Mouse (Mus musculus): ENCODE data around the gene Chd9. TPM values are rescaled to one million over a fixed set of nuclear protein-coding genes. Genes with fewer than 3 reads are reported as not detected.

Chd9 gene
- polyA plus RNA-seq, 1 experiment from 2014 or later = 95.1 TPM

- Histone ChIP-seq H3K4me1 (no peaks in the 10 kb centered on the region), H3K36me3 (peaks cover 29% of the 10 kb centered on the region), H3K4me2 (no peak overlapping the region), H3K9me3 (no peaks in the 10 kb centered on the region), H3K4me3 (no peak overlapping the region), H3K27me3 (no peaks in the 10 kb centered on the region), H3K27ac (no peak overlapping the region), H3K9ac (no peak overlapping the region)
- ATAC-seq (ENCODE audit: insufficient number of reproducible peaks, insufficient read depth, low FRiP score, low TSS enrichment, low read depth) = no peak
- 59% methylated on average over 11 of the region's 11 CpGs for WGBS
Observed at GRCm38 (mm10) chr8:90932934-90933333, 104.8 kb downstream of the Chd9 start.

- no peak overlapping the region for H3K9ac ChIP-seq
- H3K27ac ChIP-seq = no peak overlapping the region
- H3K4me3 ChIP-seq = no peak overlapping the region
- H3K9me3 ChIP-seq = no peaks in the 10 kb centered on the region
- peaks cover 29% of the 10 kb centered on the region for H3K36me3 ChIP-seq
- WGBS = 84% methylated on average over 1 of the region's 1 CpGs
- no peaks in the 10 kb centered on the region for H3K27me3 ChIP-seq
- H3K4me1 ChIP-seq = no peaks in the 10 kb centered on the region
- ATAC-seq (ENCODE audit: insufficient number of reproducible peaks, insufficient read depth, low FRiP score, low TSS enrichment, low read depth) = no peak
- H3K4me2 ChIP-seq = no peak overlapping the region
Observed at GRCm38 (mm10) chr8:90934786-90935185, 106.6 kb downstream of the Chd9 start.

- peaks cover 29% of the 10 kb centered on the region for H3K36me3 ChIP-seq
Observed at GRCm38 (mm10) chr8:90936840-90937239, 108.7 kb downstream of the Chd9 start.

GRCm38 (mm10) chr8:90938352-90938930 is 110.3 kb downstream of the Chd9 start:
- Histone ChIP-seq H3K36me3 (peaks cover 16% of the 10 kb centered on the region), H3K9ac (no peak overlapping the region), H3K27me3 (no peaks in the 10 kb centered on the region), H3K27ac (no peak overlapping the region), H3K9me3 (no peaks in the 10 kb centered on the region), H3K4me2 (no peak overlapping the region), H3K4me1 (no peaks in the 10 kb centered on the region), H3K4me3 (no peak overlapping the region)
- 80% methylated on average over 4 of the region's 4 CpGs for WGBS
- ATAC-seq (ENCODE audit: insufficient number of reproducible peaks, insufficient read depth, low FRiP score, low TSS enrichment, low read depth) = no peak

More at GRCm38 (mm10) chr8:90936840-90937239, 108.7 kb downstream of the Chd9 start:
- Histone ChIP-seq H3K27me3 (no peaks in the 10 kb centered on the region), H3K4me3 (no peak overlapping the region), H3K4me1 (no peaks in the 10 kb centered on the region), H3K9me3 (no peaks in the 10 kb centered on the region), H3K4me2 (no peak overlapping the region), H3K27ac (no peak overlapping the region), H3K9ac (no peak overlapping the region)
- WGBS = 44% methylated on average over 1 of the region's 1 CpGs
- ATAC-seq (ENCODE audit: insufficient number of reproducible peaks, insufficient read depth, low FRiP score, low TSS enrichment, low read depth) = no peak

- Histone ChIP-seq H3K4me3 (no peak overlapping the region), H3K27ac (no peak overlapping the region), H3K4me1 (no peaks in the 10 kb centered on the region), H3K4me2 (no peak overlapping the region), H3K9me3 (no peaks in the 10 kb centered on the region), H3K27me3 (no peaks in the 10 kb centered on the region), H3K36me3 (peaks cover 8% of the 10 kb centered on the region), H3K9ac (no peak overlapping the region)
- ATAC-seq (ENCODE audit: insufficient number of reproducible peaks, insufficient read depth, low FRiP score, low TSS enrichment, low read depth) = no peak
- WGBS = 97% methylated on average over 1 of the region's 1 CpGs
Observed at GRCm38 (mm10) chr8:90939867-90940266, 111.7 kb downstream of the Chd9 start.

- H3K4me3 ChIP-seq = no peak overlapping the region
- H3K36me3 ChIP-seq = no peaks in the 10 kb centered on the region
- H3K9ac ChIP-seq = no peak overlapping the region
- no peaks in the 10 kb centered on the region for H3K9me3 ChIP-seq
- WGBS = 72% methylated on average over 4 of the region's 4 CpGs
- no peaks in the 10 kb centered on the region for H3K27me3 ChIP-seq
- H3K27ac ChIP-seq = no peak overlapping the region
- H3K4me2 ChIP-seq = no peak overlapping the region
- no peaks in the 10 kb centered on the region for H3K4me1 ChIP-seq
- ATAC-seq (ENCODE audit: insufficient number of reproducible peaks, insufficient read depth, low FRiP score, low TSS enrichment, low read depth) = no peak
Observed at GRCm38 (mm10) chr8:90943770-90944169, 115.6 kb downstream of the Chd9 start.

- peaks cover 20% of the 10 kb centered on the region for H3K4me1 ChIP-seq
- no peaks in the 10 kb centered on the region for H3K27me3 ChIP-seq
- H3K27ac ChIP-seq = peak overlapping the region; percentile 98
- H3K4me3 ChIP-seq = peak overlapping the region; percentile 57
- H3K4me2 ChIP-seq = peak overlapping the region; percentile 66
- ATAC-seq (ENCODE audit: insufficient number of reproducible peaks, insufficient read depth, low FRiP score, low TSS enrichment, low read depth) = peak; percentile 85
- H3K9me3 ChIP-seq = no peaks in the 10 kb centered on the region
- peak overlapping the region; percentile 85 for H3K9ac ChIP-seq
- peaks cover 4% of the 10 kb centered on the region; the same call in 1 of the 2 replicates for H3K36me3 ChIP-seq
- under 1% methylated on average over 21 of the region's 21 CpGs for WGBS
Observed at GRCm38 (mm10) chr8:90954802-90955760, 126.9 kb downstream of the Chd9 start.

- Histone ChIP-seq H3K9me3 (no peaks in the 10 kb centered on the region), H3K4me2 (peak overlapping the region; percentile 69), H3K36me3 (peaks cover 4% of the 10 kb centered on the region; the same call in 1 of the 2 replicates), H3K27ac (peak overlapping the region; percentile 98), H3K9ac (peak overlapping the region; percentile 85), H3K27me3 (no peaks in the 10 kb centered on the region), H3K4me1 (peaks cover 26% of the 10 kb centered on the region), H3K4me3 (peak overlapping the region; percentile 57)
- ATAC-seq (ENCODE audit: insufficient number of reproducible peaks, insufficient read depth, low FRiP score, low TSS enrichment, low read depth) = no peak
Observed at GRCm38 (mm10) chr8:90955761-90956136, 127.6 kb downstream of the Chd9 start.

- Histone ChIP-seq H3K27ac (no peak overlapping the region), H3K4me3 (peak overlapping the region; percentile 44), H3K4me2 (peak overlapping the region; percentile 69), H3K9me3 (no peaks in the 10 kb centered on the region), H3K36me3 (peaks cover 4% of the 10 kb centered on the region; the same call in 1 of the 2 replicates), H3K9ac (peak overlapping the region; percentile 69), H3K4me1 (peaks cover 29% of the 10 kb centered on the region), H3K27me3 (no peaks in the 10 kb centered on the region)
- 30% methylated on average over 9 of the region's 9 CpGs for WGBS
- no peak for ATAC-seq (ENCODE audit: insufficient number of reproducible peaks, insufficient read depth, low FRiP score, low TSS enrichment, low read depth)
Observed at GRCm38 (mm10) chr8:90956390-90956789, 128.2 kb downstream of the Chd9 start.

GRCm38 (mm10) chr8:90957711-90958110 is 129.6 kb downstream of the Chd9 start:
- no peak overlapping the region for H3K27ac ChIP-seq
- peak overlapping the region; percentile 44; the same call in 1 of the 2 replicates for H3K4me3 ChIP-seq
- H3K27me3 ChIP-seq = no peaks in the 10 kb centered on the region
- peak overlapping the region; percentile 69 for H3K4me2 ChIP-seq
- H3K9ac ChIP-seq = no peak overlapping the region
- H3K4me1 ChIP-seq = peaks cover 33% of the 10 kb centered on the region
- peaks cover 4% of the 10 kb centered on the region; the same call in 1 of the 2 replicates for H3K36me3 ChIP-seq
- H3K9me3 ChIP-seq = no peaks in the 10 kb centered on the region
- no peak for ATAC-seq (ENCODE audit: insufficient number of reproducible peaks, insufficient read depth, low FRiP score, low TSS enrichment, low read depth)

GRCm38 (mm10) chr8:90959721-90960120 is 131.6 kb downstream of the Chd9 start:
- WGBS = 90% methylated on average over 4 of the region's 4 CpGs
- Histone ChIP-seq H3K27me3 (no peaks in the 10 kb centered on the region), H3K9ac (no peak overlapping the region), H3K4me1 (peaks cover 33% of the 10 kb centered on the region), H3K27ac (no peak overlapping the region), H3K4me2 (no peak overlapping the region), H3K4me3 (no peak overlapping the region), H3K36me3 (peaks cover 4% of the 10 kb centered on the region; the same call in 1 of the 2 replicates), H3K9me3 (no peaks in the 10 kb centered on the region)
- ATAC-seq (ENCODE audit: insufficient number of reproducible peaks, insufficient read depth, low FRiP score, low TSS enrichment, low read depth) = no peak

- H3K4me1 ChIP-seq = peaks cover 26% of the 10 kb centered on the region
- H3K9me3 ChIP-seq = no peaks in the 10 kb centered on the region
- H3K36me3 ChIP-seq = peaks cover 6% of the 10 kb centered on the region; the same call in 1 of the 2 replicates
- no peak for ATAC-seq (ENCODE audit: insufficient number of reproducible peaks, insufficient read depth, low FRiP score, low TSS enrichment, low read depth)
- WGBS = 69% methylated on average over 4 of the region's 4 CpGs
- no peak overlapping the region for H3K4me3 ChIP-seq
- no peaks in the 10 kb centered on the region for H3K27me3 ChIP-seq
- no peak overlapping the region for H3K9ac ChIP-seq
- no peak overlapping the region for H3K4me2 ChIP-seq
- H3K27ac ChIP-seq = no peak overlapping the region
Observed at GRCm38 (mm10) chr8:90961603-90962002, 133.5 kb downstream of the Chd9 start.
